Mouse (Mus musculus) heart, postnatal 25 days (tissue): ENCODE results near the gene Patz1. TPM values are rescaled to one million over a fixed set of nuclear protein-coding genes. Genes with fewer than 3 reads are reported as not detected.

Experiments used
- DNase-seq: peaks from one replicate; pipeline ENCODE4 v3.0.0; 2022; ENCODE audit warnings: low spot score
- intact Hi-C: fragments of 180-260 bp; cut with DNase I; formaldehyde crosslinking; loops from one replicate; pipeline ENCODE4 v1.15.1; 2025
- total RNA-seq, 2 experiments: library from RNA; stranded (reverse); gene quantifications; 2 replicates each; pipeline ENCODE4 v1.2.3; 2021

Gene Patz1
- total RNA-seq, 2 experiments from 2014 or later = 25.6 to 26.4 TPM

DNA sequence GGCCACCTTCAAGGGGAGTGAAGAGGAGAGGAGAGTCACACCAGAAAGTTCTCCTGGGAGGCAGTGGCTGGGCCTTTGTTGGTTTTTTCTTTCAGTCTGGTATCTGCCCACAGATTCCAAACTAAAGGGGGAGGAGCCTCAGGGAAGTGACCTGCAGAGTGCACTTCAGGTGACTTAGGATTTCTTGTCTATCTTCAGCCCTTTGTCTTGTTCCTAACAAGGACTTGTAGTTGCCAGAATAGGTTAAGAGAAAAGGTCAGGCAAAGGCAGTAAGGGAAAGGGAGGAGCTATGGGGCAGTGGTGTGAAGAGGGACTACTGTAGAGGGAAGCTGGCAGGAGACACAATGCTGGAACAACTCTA, 59.1 kb downstream of the Patz1 start:
- DNase-seq = no peak
- intact Hi-C loops = loop anchor here (5.0 kb wide), 1 partner anchor 59 kb away; the partner anchor contains the start of gene Limk2

DNA sequence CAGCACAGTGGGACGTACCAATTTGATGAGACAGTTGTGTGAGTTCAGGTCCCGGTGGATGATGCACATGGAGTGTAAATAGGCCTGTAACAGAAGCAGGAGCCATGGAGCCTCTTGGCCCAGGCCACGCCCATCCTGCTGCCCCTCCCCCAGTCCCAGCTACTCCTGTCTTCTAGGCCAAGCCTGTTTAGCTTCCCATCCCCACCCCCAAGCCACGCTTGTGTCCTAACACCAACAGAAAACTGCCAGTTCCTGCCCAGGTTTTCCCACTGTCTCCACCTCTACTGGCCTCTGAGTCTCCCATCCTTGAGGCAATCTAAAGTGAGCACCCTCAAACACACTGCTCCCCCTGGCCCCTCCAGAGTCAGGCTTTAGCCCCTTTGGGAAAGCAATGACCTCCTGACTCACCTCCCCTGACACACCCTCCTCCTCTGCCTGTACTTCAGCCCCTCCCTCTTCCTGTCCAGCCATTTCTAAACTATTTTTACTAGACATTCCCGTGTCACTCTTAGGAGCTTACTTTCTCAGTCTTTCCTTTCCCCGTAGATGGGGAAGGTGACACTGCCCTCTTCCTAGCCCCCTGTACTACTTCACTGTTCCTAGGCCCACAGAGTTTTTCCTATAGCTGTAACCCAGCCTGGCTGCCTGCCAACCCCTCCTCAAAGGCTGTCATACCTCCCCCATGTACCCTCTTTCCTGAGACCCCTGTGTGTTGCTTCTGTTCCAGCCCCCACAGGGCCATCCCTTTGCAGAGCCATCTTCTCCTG, 60.1 kb downstream of the Patz1 start:
- intact Hi-C loops = loop anchor here (5.0 kb wide), 1 partner anchor 59 kb away; the partner anchor contains the start of gene Limk2
- no peak for DNase-seq

DNA sequence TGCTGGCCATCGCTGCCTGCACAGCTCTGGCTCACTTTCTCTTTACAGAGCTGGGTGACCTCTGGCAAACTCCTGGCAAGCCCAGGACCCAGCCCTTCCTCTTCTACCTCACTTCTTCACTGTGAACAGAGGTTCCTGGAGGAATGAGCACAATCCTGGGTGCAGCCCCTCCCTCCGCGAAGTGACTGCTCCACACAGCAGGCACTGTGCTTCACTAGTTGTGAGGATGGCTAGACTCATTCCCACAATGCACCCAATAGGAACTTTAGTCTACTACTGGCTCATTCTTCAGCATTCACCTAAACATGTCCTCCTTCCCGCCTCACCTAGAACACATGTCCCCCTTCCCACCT, 60.6 kb downstream of the Patz1 start:
- intact Hi-C loops = loop anchor here (5.0 kb wide), 1 partner anchor 58 kb away; the partner anchor contains the start of gene Limk2

DNA sequence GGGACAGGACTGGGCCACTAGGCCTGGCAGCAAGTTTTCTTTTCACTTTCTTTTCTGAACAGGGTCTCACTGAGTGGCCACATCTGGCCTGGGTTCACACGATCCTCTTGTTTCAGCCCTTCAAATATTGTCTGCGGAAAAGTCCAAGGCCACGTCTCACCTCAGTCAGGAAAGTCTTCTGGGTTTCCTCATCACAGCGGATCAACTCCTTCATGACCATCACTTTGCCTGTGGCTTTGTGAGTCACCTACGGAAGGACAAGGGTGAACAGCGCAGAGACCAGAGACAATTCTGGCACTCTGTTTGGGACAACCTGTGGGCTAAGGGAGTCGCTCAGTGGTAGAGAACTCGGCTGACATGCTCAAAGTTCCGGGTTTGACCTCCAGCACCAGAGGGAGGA, 63.5 kb downstream of the Patz1 start:
- intact Hi-C loops = no loop called here
- no peak for DNase-seq

More for the DNA sequence above, 60.6 kb downstream of the Patz1 start:
- no peak for DNase-seq

DNA sequence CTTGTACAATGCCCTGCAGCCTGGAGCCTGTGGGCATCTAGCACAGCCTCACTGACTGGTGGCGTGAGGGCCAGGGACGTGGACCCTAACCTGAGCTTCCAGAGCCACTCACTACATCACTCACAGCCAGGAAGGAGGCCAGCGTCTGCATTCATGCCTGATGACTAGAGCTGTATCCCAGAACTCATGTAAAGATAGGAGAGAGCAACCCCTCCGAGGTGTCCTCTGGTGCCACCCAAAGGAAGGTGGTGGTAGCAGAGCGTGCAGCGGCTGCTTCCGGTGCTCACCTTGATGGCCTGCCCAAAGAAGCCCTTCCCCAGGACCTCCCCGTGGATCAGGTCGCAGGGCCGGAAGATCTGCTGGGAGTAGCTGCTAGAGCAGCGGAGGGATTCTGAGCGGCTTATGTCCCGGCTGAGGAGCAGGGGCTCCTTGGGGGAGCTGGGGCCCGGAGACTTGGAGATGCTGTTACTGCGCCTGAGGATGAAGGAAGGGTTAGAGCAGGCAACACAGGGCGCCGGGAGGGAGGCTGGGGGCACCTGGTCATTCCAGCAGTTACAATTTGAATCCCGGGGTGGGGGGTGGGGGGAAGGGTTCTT, 64.4 kb downstream of the Patz1 start:
- no peak for DNase-seq
- intact Hi-C loops = no loop called here

Other genes with a start within 250 kb of the Patz1 start
- 10 to 100 TPM; 19.1 to 21.7 TPM for gene Sfi1, start 95.4 kb upstream of the Patz1 start, total RNA-seq
- gene Eif4enif1, start 86.5 kb upstream of the Patz1 start, total RNA-seq = 10 to 100 TPM; 42.1 to 45.1 TPM
- gene Drg1, start 22.5 kb upstream of the Patz1 start, total RNA-seq = 10 to 100 TPM; 58.0 to 65.0 TPM
- gene Pik3ip1, start 41.5 kb downstream of the Patz1 start, total RNA-seq = 10 to 100 TPM; 39.4 to 42.4 TPM
- 10 to 100 TPM; 17.2 to 18.5 TPM for gene Limk2, start 120.3 kb downstream of the Patz1 start, total RNA-seq
- 10 to 100 TPM; 19.5 to 20.2 TPM for gene Rnf185, start 163.5 kb downstream of the Patz1 start, total RNA-seq
- gene Pla2g3, start 199.4 kb downstream of the Patz1 start, total RNA-seq = not detected
- gene Inpp5j, start 215.9 kb downstream of the Patz1 start, total RNA-seq = 10 to 100 TPM; 29.4 to 30.6 TPM
- 10 to 100 TPM; 40.6 to 44.9 TPM for gene Selenom, start 225.8 kb downstream of the Patz1 start, total RNA-seq